Mouse (Mus musculus): ENCODE measurements around the gene Zwilch. TPM values are rescaled to one million over a fixed set of nuclear protein-coding genes. Genes with fewer than 3 reads are reported as not detected.

The Zwilch gene
- total and polyA plus RNA-seq, 3 experiments: 49.3 to 74.1 (median 72.8) TPM

DNA sequence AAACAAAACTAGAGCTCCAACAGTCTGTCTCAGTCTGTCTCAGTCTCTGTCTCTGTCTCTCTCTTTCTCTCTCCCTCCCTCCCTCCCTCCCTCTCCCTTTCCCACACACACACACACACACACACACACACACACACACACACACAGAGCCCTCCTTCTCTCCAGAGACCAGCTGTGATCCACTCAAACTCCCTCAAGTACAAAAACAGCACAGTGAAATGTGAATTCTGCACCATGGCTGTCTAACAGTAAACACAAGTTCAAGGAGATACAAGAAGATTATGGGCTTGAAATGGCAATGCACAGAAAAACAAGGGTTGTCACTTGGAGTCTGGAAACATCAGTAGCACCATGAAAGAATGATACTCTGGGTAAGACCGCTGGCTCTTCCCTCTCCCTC is 46.4 kb upstream of the Zwilch start:
- Histone ChIP-seq H3K9me3 (replicated peaks; ENCODE audit: low read length) (no peaks in the 10 kb centered on the region), H3K9ac (ENCODE audit: insufficient read depth, low read depth) (no peak overlapping the region), H3K4me2 (ENCODE audit: insufficient read depth, low read depth, poor library complexity, severe bottlenecking) (no peak overlapping the region), H3K79me2 (replicated peaks; ENCODE audit: control insufficient read depth, extremely low read depth, insufficient read depth, poor library complexity, severe bottlenecking) (peaks cover 7% of the 10 kb centered on the region), H3K27ac (ENCODE audit: insufficient read depth, low read depth) (no peak overlapping the region), H3K27me3 (replicated peaks) (no peaks in the 10 kb centered on the region), H3K36me3 (replicated peaks in 1 of 2; ENCODE audit: control insufficient read depth in 1 of 2, insufficient read depth in 1 of 2, low read length in 1 of 2) (peaks cover 0 to 56% of the 10 kb centered on the region in 2 experiments), H3K4me3 (replicated peaks in 1 of 3; ENCODE audit: low read depth in 2 of 3, low read length in 2 of 3, poor library complexity in 1 of 3) (no peak overlapping the region), H3K4me1 (ENCODE audit: control insufficient read depth in 1 of 2, insufficient read depth in 2 of 2) (peaks cover 0 to 30% of the 10 kb centered on the region in 2 experiments; a peak in 2 of 4 replicates)
- dilution Hi-C loops (cut with MboI; ENCODE audit: extremely low pct_ligation_motif_present, extremely low pct_unique_long_range_greater_than_20kb, low sequenced_read_pairs) (no loop called here), in situ Hi-C loops (cut with MboI; ENCODE audit: low pct_ligation_motif_present, low pct_unique_long_range_greater_than_20kb, low sequenced_read_pairs) (no loop called here)
- no peak for DNase-seq (ENCODE audit: extremely low read depth)
- TF ChIP-seq JUND (conservative IDR thresholded peaks at IDR 0.05; ENCODE audit: low read depth, low read length) (no peak), MAFK (IDR thresholded peaks at IDR 0.05; ENCODE audit: insufficient replicate concordance, low read length) (no peak), MAX (IDR thresholded peaks at IDR 0.05; ENCODE audit: low read length) (no peak), KAT2A (IDR thresholded peaks at IDR 0.05; ENCODE audit: insufficient replicate concordance, low read length) (no peak), CTCF (conservative IDR thresholded peaks at IDR 0.05 in 1 of 2, IDR thresholded peaks at IDR 0.05 in 1 of 2; ENCODE audit: low read depth in 2 of 2, low read length in 2 of 2) (no peak), ELF1 (IDR thresholded peaks at IDR 0.05; ENCODE audit: low read depth, low read length) (no peak), EP300 (IDR thresholded peaks at IDR 0.05; ENCODE audit: low read length) (no peak), MEF2A (IDR thresholded peaks at IDR 0.05; ENCODE audit: borderline replicate concordance, low read depth, low read length) (no peak), E2F4 (IDR thresholded peaks at IDR 0.05; ENCODE audit: insufficient replicate concordance, low read depth, low read length) (no peak), SMC3 (IDR thresholded peaks at IDR 0.05; ENCODE audit: low read depth, low read length) (no peak), NELFE (IDR thresholded peaks at IDR 0.05; ENCODE audit: low read depth, low read length) (no peak), TBP (conservative IDR thresholded peaks at IDR 0.05; ENCODE audit: low read depth, low read length) (no peak), HCFC1 (IDR thresholded peaks at IDR 0.05; ENCODE audit: low read depth, low read length) (no peak), IRF4 (IDR thresholded peaks at IDR 0.05; ENCODE audit: low read depth, low read length) (no peak), BHLHE40 (IDR thresholded peaks at IDR 0.05; ENCODE audit: low read depth, low read length) (no peak), ZKSCAN1 (IDR thresholded peaks at IDR 0.05; ENCODE audit: borderline replicate concordance, low read depth, low read length) (no peak), MAZ (IDR thresholded peaks at IDR 0.05; ENCODE audit: low read depth, low read length) (no peak), ZNF384 (IDR thresholded peaks at IDR 0.05; ENCODE audit: low read depth, low read length) (no peak), POLR2A (IDR thresholded peaks at IDR 0.05; ENCODE audit: low read depth, low read length) (no peak)

DNA sequence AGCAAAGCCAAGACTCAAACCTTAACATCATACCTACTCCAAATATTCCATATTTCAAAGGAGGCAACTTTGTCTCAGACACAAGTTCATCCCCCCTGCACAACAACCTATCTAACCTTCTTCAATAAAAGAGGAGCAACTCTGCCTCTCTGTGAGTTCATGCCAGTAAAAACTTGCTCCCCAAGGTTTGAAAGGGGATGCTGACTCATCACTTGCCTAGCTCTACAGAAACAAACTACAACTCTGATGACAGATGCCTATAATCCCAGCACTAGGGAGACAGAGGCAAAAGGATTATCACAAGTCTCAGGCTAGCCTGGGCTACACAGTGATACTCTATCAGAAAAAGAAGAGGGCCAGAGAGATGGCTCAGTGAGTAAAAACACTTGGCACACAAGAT is 45.0 kb upstream of the Zwilch start:
- no peak overlapping the region for H3K4me2 ChIP-seq (ENCODE audit: insufficient read depth, low read depth, poor library complexity, severe bottlenecking)
- in situ Hi-C loops (cut with MboI; ENCODE audit: low pct_ligation_motif_present, low pct_unique_long_range_greater_than_20kb, low sequenced_read_pairs): no loop called here
- H3K4me1 ChIP-seq (ENCODE audit: control insufficient read depth in 1 of 2, insufficient read depth in 2 of 2): peaks cover 0 to 30% of the 10 kb centered on the region in 2 experiments; a peak in 2 of 4 replicates
- no peak for DNase-seq (ENCODE audit: extremely low read depth)
- H3K36me3 ChIP-seq (replicated peaks in 1 of 2; ENCODE audit: control insufficient read depth in 1 of 2, insufficient read depth in 1 of 2, low read length in 1 of 2): peaks cover 4 to 62% of the 10 kb centered on the region in 2 experiments
- H3K4me3 ChIP-seq (replicated peaks in 1 of 3; ENCODE audit: low read depth in 2 of 3, low read length in 2 of 3, poor library complexity in 1 of 3): no peak overlapping the region
- TF ChIP-seq NELFE (IDR thresholded peaks at IDR 0.05; ENCODE audit: low read depth, low read length): no peak
- TF ChIP-seq MAFK (IDR thresholded peaks at IDR 0.05; ENCODE audit: insufficient replicate concordance, low read length): peak; percentile 58; the same call in 1 of the 2 replicates
- TF ChIP-seq JUN (IDR thresholded peaks at IDR 0.05; ENCODE audit: insufficient read depth, low read depth, low read length): no peak
- TF ChIP-seq NRF1 (IDR thresholded peaks at IDR 0.05; ENCODE audit: low read depth, low read length): no peak
- peaks cover 5% of the 10 kb centered on the region for H3K79me2 ChIP-seq (replicated peaks; ENCODE audit: control insufficient read depth, extremely low read depth, insufficient read depth, poor library complexity, severe bottlenecking)
- no peaks in the 10 kb centered on the region for H3K27me3 ChIP-seq (replicated peaks)
- no peak overlapping the region for H3K9ac ChIP-seq (ENCODE audit: insufficient read depth, low read depth)
- no peak overlapping the region for H3K27ac ChIP-seq (ENCODE audit: insufficient read depth, low read depth)
- no peaks in the 10 kb centered on the region for H3K9me3 ChIP-seq (replicated peaks; ENCODE audit: low read length)
- dilution Hi-C loops (cut with MboI; ENCODE audit: extremely low pct_ligation_motif_present, extremely low pct_unique_long_range_greater_than_20kb, low sequenced_read_pairs): no loop called here
